Mouse (Mus musculus) frontal cortex, adult 2 months (tissue): ENCODE measurements around the gene Thy1. TPM values are rescaled to one million over a fixed set of nuclear protein-coding genes. Genes with fewer than 3 reads are reported as not detected.

Source experiments
- polyA plus RNA-seq: library from polyadenylated mRNA; depleted of rRNA; stranded (reverse); fragments of >200 nt; gene quantifications from 2 replicates; pipeline ENCODE4 v1.2.3, GENCODE M21; 2012; rRNA removed

Thy1 gene
- polyA plus RNA-seq, 1 experiment = 752 TPM

Other genes starting within 250 kb of the Thy1 start
- gene Usp2, start 23.6 kb downstream of the Thy1 start, polyA plus RNA-seq = 40.2 and 44.9 TPM in 2 replicates
- 0.14 and 0.21 TPM in 2 replicates for gene Mfrp, start 58.3 kb downstream of the Thy1 start, polyA plus RNA-seq
- 31.7 and 39.5 TPM in 2 replicates for gene C1qtnf5, start 63.9 kb downstream of the Thy1 start, polyA plus RNA-seq
- gene Gm49380, start 70.1 kb downstream of the Thy1 start, polyA plus RNA-seq = 0.16 and 0.21 TPM in 2 replicates
- 26.9 and 29.0 TPM in 2 replicates for gene Rnf26, start 70.1 kb downstream of the Thy1 start, polyA plus RNA-seq
- 16.8 and 17.4 TPM in 2 replicates for gene Mcam, start 91.1 kb downstream of the Thy1 start, polyA plus RNA-seq
- gene Cbl, start 190.7 kb downstream of the Thy1 start, polyA plus RNA-seq = 18.6 and 20.5 TPM in 2 replicates
- 1.1 TPM in 1 of 2 replicates, not detected in the other for gene Ccdc153, start 197.3 kb downstream of the Thy1 start, polyA plus RNA-seq
- gene Pdzd3, start 208.1 kb downstream of the Thy1 start, polyA plus RNA-seq = 0.74 and 0.82 TPM in 2 replicates
- gene Nlrx1, start 225.2 kb downstream of the Thy1 start, polyA plus RNA-seq = 6.7 and 7.0 TPM in 2 replicates
- gene Abcg4, start 245.2 kb downstream of the Thy1 start, polyA plus RNA-seq = 84.5 and 95.1 TPM in 2 replicates